Mouse (Mus musculus) limb, embryonic 14.5 days (tissue): ENCODE data around the gene Cd59a. TPM values are rescaled to one million over a fixed set of nuclear protein-coding genes. Genes with fewer than 3 reads are reported as not detected.
A peak's percentile ranks its signal among the peaks of the same experiment; 100 is the strongest.

Experiments used
- ATAC-seq: fragments of 200-750 bp; cut with Nextera tagmentation; 2 replicates; pipeline ENCODE4 v1.8.0; 2017; ENCODE audit warnings: low read depth, moderate number of reproducible peaks, moderate TSS enrichment; ENCODE audit not compliant: low FRiP score
- DNase-seq: peaks from one replicate; pipeline ENCODE4 v3.0.0-alpha.2; 2015; ENCODE audit warnings: low spot score
- H3K27ac ChIP-seq: fragments of 300-500 bp; sonication (generic); replicated peaks from 2 replicates; pipeline ENCODE4 v1.5.1; 2014; ENCODE audit warnings: low read depth, mild to moderate bottlenecking, low read length, moderate library complexity, mixed read lengths
- H3K27me3 ChIP-seq: fragments of 300-500 bp; sonication (generic); 2 replicates; pipeline ENCODE4 v1.6.1; 2014; ENCODE audit warnings: low read length, mixed read lengths; ENCODE audit not compliant: control insufficient read depth, insufficient read depth
- H3K36me3 ChIP-seq: fragments of 300-500 bp; sonication (generic); 2 replicates; pipeline ENCODE4 v1.6.1; 2014; ENCODE audit warnings: mild to moderate bottlenecking, low read length, moderate library complexity, mixed read lengths; ENCODE audit not compliant: control insufficient read depth, insufficient read depth
- H3K4me1 ChIP-seq: fragments of 300-500 bp; sonication (generic); 2 replicates; pipeline ENCODE4 v1.6.1; 2014; ENCODE audit warnings: antibody characterized with exemption, low read length, mixed read lengths; ENCODE audit not compliant: control insufficient read depth, insufficient read depth
- H3K4me2 ChIP-seq: fragments of 300-500 bp; sonication (generic); replicated peaks from 2 replicates; pipeline ENCODE4 v1.6.1; 2014; ENCODE audit warnings: low read depth, mild to moderate bottlenecking, low read length, moderate library complexity; ENCODE audit not compliant: severe bottlenecking
- H3K4me3 ChIP-seq: fragments of 300-500 bp; sonication (generic); replicated peaks from 2 replicates; pipeline ENCODE4 v1.5.1; 2014; ENCODE audit warnings: low read length
- H3K9ac ChIP-seq: fragments of 300-500 bp; sonication (generic); 2 replicates; pipeline ENCODE4 v1.6.1; 2014; ENCODE audit warnings: mild to moderate bottlenecking, low read depth, low read length, moderate library complexity; ENCODE audit not compliant: severe bottlenecking
- H3K9me3 ChIP-seq: fragments of 300-500 bp; sonication (generic); 2 replicates; pipeline ENCODE4 v1.6.1; 2016; ENCODE audit warnings: low read length; ENCODE audit not compliant: control insufficient read depth
- POLR2A ChIP-seq: fragments of 200-500 bp; IDR thresholded peaks from 2 replicates; pipeline ENCODE4 v1.8.0; 2012; ENCODE audit warnings: inconsistent platforms, mild to moderate bottlenecking, moderate library complexity, borderline replicate concordance; ENCODE audit not compliant: insufficient read depth, insufficient read length; ENCODE audit errors: extremely low read depth
- WGBS: fragments of 180-500 bp; shearing (Covaris S2); extraction: QIAGEN DNeasy Blood & Tissue Kit; methylation state at CpG from one replicate; pipeline ENCODE4 v1.1.7; 2014; 5-methylcytosine and 5-hydroxymethylcytosine counted together
- polyA plus RNA-seq, 2 experiments: library from polyadenylated mRNA; depleted of rRNA in 1 of 2; stranded (reverse) in 1 of 2; unstranded in 1 of 2; fragments of >200 nt; fragmentation: Nextera tagmentation in 1 of 2; extraction: Ambion mirVana in 1 of 2; gene quantifications; 2 replicates each; pipeline versions ENCODE4 v1.2.1 to v1.2.3; 2012 to 2014

The Cd59a gene
- polyA plus RNA-seq, 2 experiments = 9.9 to 14.4 TPM

GRCm38 (mm10) chr2:104120312-104120711, 24.7 kb downstream of the Cd59a start:
- Histone ChIP-seq H3K9me3 (no peaks in the 10 kb centered on the region), H3K27ac (no peak overlapping the region), H3K9ac (no peak overlapping the region), H3K27me3 (peaks cover 9% of the 10 kb centered on the region; the same call in 1 of the 2 replicates), H3K4me3 (no peak overlapping the region), H3K36me3 (no peaks in the 10 kb centered on the region), H3K4me1 (peaks cover 8% of the 10 kb centered on the region; the same call in 1 of the 2 replicates), H3K4me2 (no peak overlapping the region)
- WGBS = 52% methylated on average over 6 of the region's 6 CpGs
- TF ChIP-seq POLR2A = no peak
- ATAC-seq = no peak
- DNase-seq = no peak

GRCm38 (mm10) chr2:104121681-104122504, 26.3 kb downstream of the Cd59a start:
- H3K4me2 ChIP-seq = peak overlapping the region; percentile 96
- H3K9me3 ChIP-seq = no peaks in the 10 kb centered on the region
- peaks cover 9% of the 10 kb centered on the region; the same call in 1 of the 2 replicates for H3K27me3 ChIP-seq
- DNase-seq (no peak), ATAC-seq (no peak)
- WGBS = 73% methylated on average over 8 of the region's 8 CpGs
- 0 out of 2 replicates have a peak overlapping the region, but pooled peaks have one; percentile 65 for H3K9ac ChIP-seq
- no peak for TF ChIP-seq POLR2A
- H3K27ac ChIP-seq = peak overlapping the region; percentile 44; the same call in 1 of the 2 replicates
- H3K4me3 ChIP-seq = peak overlapping the region; percentile 62
- peaks cover 8% of the 10 kb centered on the region; the same call in 1 of the 2 replicates for H3K4me1 ChIP-seq
- H3K36me3 ChIP-seq = no peaks in the 10 kb centered on the region

- DNase-seq (peak; percentile 93), ATAC-seq (peak; percentile 96)
- Histone ChIP-seq H3K4me2 (peak within 1 kb of the TSS; percentile 96), H3K27ac (peak within 1 kb of the TSS; percentile 44; the same call in 1 of the 2 replicates), H3K9me3 (no peaks in the 10 kb centered on the region), H3K4me3 (peak within 1 kb of the TSS; percentile 62), H3K36me3 (no peaks in the 10 kb centered on the region), H3K4me1 (peaks cover 8% of the 10 kb centered on the region; the same call in 1 of the 2 replicates), H3K27me3 (peaks cover 9% of the 10 kb centered on the region; the same call in 1 of the 2 replicates), H3K9ac (peak within 1 kb of the TSS; percentile 65)
- no peak for TF ChIP-seq POLR2A
- under 1% methylated on average over 66 of the region's 74 CpGs for WGBS
These were observed 27.1 kb downstream of the Cd59a start, which contains the start of gene A930018P22Rik for GRCm38 (mm10) chr2:104122505-104123378. Gene A930018P22Rik (plus strand): TSS chr2:104122769.

GRCm38 (mm10) chr2:104123540-104123939, 27.9 kb downstream of the Cd59a start:
- H3K27me3 ChIP-seq = peaks cover 9% of the 10 kb centered on the region; the same call in 1 of the 2 replicates
- no peaks in the 10 kb centered on the region for H3K9me3 ChIP-seq
- no peaks in the 10 kb centered on the region for H3K36me3 ChIP-seq
- no peak overlapping the region for H3K9ac ChIP-seq
- H3K4me2 ChIP-seq = peak overlapping the region; percentile 96
- H3K4me3 ChIP-seq = peak overlapping the region; percentile 62
- H3K27ac ChIP-seq = no peak overlapping the region
- no peak for DNase-seq
- TF ChIP-seq POLR2A = no peak
- 27% methylated on average over 3 of the region's 3 CpGs for WGBS
- no peak for ATAC-seq
- H3K4me1 ChIP-seq = peaks cover 8% of the 10 kb centered on the region; the same call in 1 of the 2 replicates

GRCm38 (mm10) chr2:104124071-104124470, 28.5 kb downstream of the Cd59a start:
- ATAC-seq (no peak), DNase-seq (no peak)
- TF ChIP-seq POLR2A = no peak
- Histone ChIP-seq H3K4me1 (peaks cover 8% of the 10 kb centered on the region; the same call in 1 of the 2 replicates), H3K9ac (no peak overlapping the region), H3K4me3 (no peak overlapping the region), H3K9me3 (no peaks in the 10 kb centered on the region), H3K27ac (no peak overlapping the region), H3K4me2 (no peak overlapping the region), H3K36me3 (no peaks in the 10 kb centered on the region), H3K27me3 (peaks cover 9% of the 10 kb centered on the region; the same call in 1 of the 2 replicates)
- 58% methylated on average over 5 of the region's 5 CpGs for whole genome bisulfite sequencing
